Mouse (Mus musculus) c-Kit-positive CD71-positive TER-119-negative erythroid progenitor cells, embryonic 14.5 days (primary cell): Measurements from ENCODE around the gene Lhx1.

Source experiments
- DNase-seq: peaks from one replicate; pipeline ENCODE4 v3.0.0-alpha.2; 2013; ENCODE audit warnings: low read depth

The Lhx1 gene

DNA sequence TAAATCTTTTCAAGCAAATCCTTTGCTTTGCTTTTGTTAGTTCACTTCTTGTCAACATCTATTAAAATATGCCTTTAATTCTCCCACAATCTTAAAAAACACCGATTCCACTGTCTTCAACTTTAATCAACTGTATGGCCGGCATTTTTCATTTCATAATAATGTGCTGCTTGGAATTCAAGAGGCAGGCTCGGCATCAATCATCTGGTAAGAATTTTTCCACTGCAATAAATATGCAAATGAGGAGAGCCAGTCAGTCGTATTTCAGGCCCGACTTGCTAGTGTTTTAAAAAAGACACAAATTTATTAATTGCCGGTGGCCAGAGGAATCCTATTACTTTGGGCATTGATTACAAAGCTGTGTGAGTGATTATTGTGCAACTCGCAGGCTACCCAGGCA is 43.7 kb downstream of the Lhx1 start:
- DNase-seq: no peak

DNA sequence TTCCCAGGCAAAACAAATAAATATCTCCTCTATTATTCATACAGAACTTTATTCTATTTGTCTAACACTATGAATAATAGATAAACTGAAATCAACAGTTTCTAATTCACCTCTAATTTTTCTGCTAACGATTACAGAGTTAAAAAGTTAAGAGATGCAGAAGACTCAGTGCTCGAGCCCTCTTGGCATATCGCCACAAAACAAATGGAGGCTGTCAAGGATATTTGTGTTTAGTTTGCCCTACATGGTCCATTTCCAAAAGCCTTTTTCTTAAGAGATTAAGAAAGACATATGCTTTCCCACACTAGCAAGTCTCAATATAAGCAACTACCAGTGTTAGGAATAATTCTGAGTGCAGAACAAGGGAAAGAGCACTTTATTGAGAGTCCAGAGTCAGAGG is 44.9 kb downstream of the Lhx1 start:
- no peak for DNase-seq

DNA sequence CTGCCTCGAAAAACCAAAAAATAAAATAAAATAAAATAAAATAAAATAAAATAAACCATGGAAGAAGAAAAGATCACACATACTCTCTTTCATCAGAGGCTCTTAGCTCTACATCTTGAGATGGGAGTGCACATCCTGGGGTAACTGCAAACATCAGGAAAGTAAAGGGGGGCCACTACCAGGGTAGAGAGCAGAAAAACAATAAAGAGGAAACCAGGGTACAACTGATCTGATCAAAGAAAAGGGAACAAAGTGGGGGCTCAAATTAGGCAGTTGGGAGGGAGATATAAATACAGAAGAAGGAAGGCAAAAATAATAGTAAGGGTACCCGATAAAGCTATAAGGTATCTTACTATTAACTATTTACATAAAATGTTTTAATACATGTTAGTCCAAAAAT is 48.7 kb downstream of the Lhx1 start:
- no peak for DNase-seq

DNA sequence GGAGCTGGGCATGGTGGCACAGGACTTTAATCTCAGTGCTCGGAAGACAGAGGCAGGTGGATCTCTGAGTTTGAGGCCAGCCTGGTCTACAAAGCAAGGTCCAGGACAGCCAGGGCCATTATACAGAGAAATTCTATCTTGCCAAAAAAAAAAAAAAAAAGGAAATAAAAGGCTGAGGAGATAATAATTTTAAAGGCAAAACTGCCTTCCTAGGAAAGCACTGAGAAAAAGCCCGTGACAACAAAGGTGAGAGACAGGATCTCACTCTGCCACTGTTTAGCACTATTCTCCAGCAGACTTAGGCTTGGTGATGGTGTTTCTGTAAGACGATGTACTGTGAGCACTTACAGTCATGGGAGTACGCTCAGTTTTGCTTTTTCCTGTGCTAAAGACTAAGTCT is 49.3 kb downstream of the Lhx1 start:
- DNase-seq: no peak

DNA sequence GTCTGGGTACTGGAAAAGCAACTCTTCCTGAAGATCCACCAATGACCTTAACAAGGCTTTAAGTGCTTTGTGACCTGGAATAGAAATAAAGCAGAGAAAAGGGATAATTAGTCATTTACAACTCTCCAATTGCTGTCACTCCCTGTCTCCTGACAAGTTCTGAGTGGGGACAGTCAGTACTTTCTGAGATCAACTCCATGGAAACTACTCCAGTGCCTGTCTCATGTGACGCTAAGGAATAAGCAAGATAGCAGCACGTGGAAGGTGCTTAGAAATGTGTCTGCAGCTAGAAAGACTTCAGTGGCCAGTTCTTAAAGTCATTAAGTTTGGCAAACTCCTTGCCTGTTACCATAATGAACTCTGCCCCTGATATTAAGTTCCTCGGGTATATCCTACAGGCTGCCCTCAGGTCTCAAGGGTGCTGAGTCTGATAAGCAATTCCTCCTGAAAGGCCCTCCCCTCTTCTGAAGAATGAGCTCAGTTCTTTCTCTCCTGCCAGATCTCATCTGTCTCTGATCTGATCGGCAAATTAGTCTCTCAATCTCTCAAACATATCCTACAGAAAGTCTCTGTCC is 52.2 kb downstream of the Lhx1 start:
- no peak for DNase-seq
